Mouse (Mus musculus) liver, embryonic 16.5 days (tissue): ENCODE results near the gene Add3. TPM values are rescaled to one million over a fixed set of nuclear protein-coding genes. Genes with fewer than 3 reads are reported as not detected.
"Not testable (repeated sequence)": the region's sequence is repeated elsewhere in the genome, so short reads cannot be mapped to it uniquely, and the experiment has no call there.

Experiments
- ATAC-seq: fragments of 200-750 bp; cut with Nextera tagmentation; 2 replicates; pipeline ENCODE4 v1.8.0; 2017; ENCODE audit warnings: low read depth, mild to moderate bottlenecking, moderate number of reproducible peaks, moderate library complexity
- H3K27ac ChIP-seq: fragments of 300-500 bp; sonication (generic); 2 replicates; pipeline ENCODE4 v1.5.1; 2014; ENCODE audit warnings: mild to moderate bottlenecking, low read length
- H3K27me3 ChIP-seq: fragments of 300-500 bp; sonication (generic); 2 replicates; pipeline ENCODE4 v1.6.1; 2014; ENCODE audit warnings: low read depth, low read length, mixed read lengths; ENCODE audit not compliant: control insufficient read depth, insufficient read depth
- H3K36me3 ChIP-seq: fragments of 300-500 bp; sonication (generic); 2 replicates; pipeline ENCODE4 v1.6.1; 2014; ENCODE audit warnings: mild to moderate bottlenecking; ENCODE audit not compliant: control insufficient read depth, insufficient read depth
- H3K4me1 ChIP-seq: fragments of 300-500 bp; sonication (generic); 2 replicates; pipeline ENCODE4 v1.6.1; 2014; ENCODE audit warnings: low read depth, low read length, mixed read lengths; ENCODE audit not compliant: control insufficient read depth
- H3K4me2 ChIP-seq: fragments of 300-500 bp; sonication (generic); 2 replicates; pipeline ENCODE4 v1.6.1; 2014; ENCODE audit warnings: low read depth, low read length, mixed read lengths
- H3K4me3 ChIP-seq: fragments of 300-500 bp; sonication (generic); 2 replicates; pipeline ENCODE4 v1.5.1; 2014; ENCODE audit warnings: low read depth, mild to moderate bottlenecking, low read length
- H3K9ac ChIP-seq: fragments of 300-500 bp; sonication (generic); 2 replicates; pipeline ENCODE4 v1.6.1; 2014; ENCODE audit warnings: low read depth, low read length
- H3K9me3 ChIP-seq: fragments of 300-500 bp; sonication (generic); replicated peaks from 2 replicates; pipeline ENCODE4 v1.6.1; 2016; ENCODE audit warnings: low read length; ENCODE audit not compliant: control insufficient read depth
- WGBS: fragments of 180-500 bp; shearing (Covaris S2); extraction: QIAGEN DNeasy Blood & Tissue Kit; methylation state at CpG from one replicate; pipeline ENCODE4 v1.1.7; 2014; ENCODE audit not compliant: insufficient replicate concordance; 5-methylcytosine and 5-hydroxymethylcytosine counted together
- polyA plus RNA-seq: library from polyadenylated mRNA; unstranded; fragments of >200 nt; fragmentation: Nextera tagmentation; extraction: Ambion mirVana; gene quantifications from 2 replicates; pipeline ENCODE4 v1.2.1, GENCODE M21; 2015

The Add3 gene
- polyA plus RNA-seq, 1 experiment from 2014 or later, result 28.4 TPM

GRCm38 (mm10) chr19:53225249-53226070 lies 85.2 kb downstream of the Add3 start:
- 18% methylated on average over 2 of the region's 2 CpGs for WGBS
- not testable (repeated sequence) for H3K4me1 ChIP-seq, H3K36me3 ChIP-seq, H3K27me3 ChIP-seq, H3K9me3 ChIP-seq, H3K4me3 ChIP-seq, H3K9ac ChIP-seq, H3K27ac ChIP-seq, H3K4me2 ChIP-seq
- peak; percentile 61 for ATAC-seq

- ATAC-seq, result no peak
- H3K4me1 ChIP-seq, result peaks cover 4% of the 10 kb centered on the region; the same call in 1 of the 2 replicates
- H3K4me3 ChIP-seq, result no peak overlapping the region
- H3K27me3 ChIP-seq, result no peaks in the 10 kb centered on the region
- WGBS, result 79% methylated on average over 13 of the region's 13 CpGs
- H3K9ac ChIP-seq, result no peak overlapping the region
- H3K27ac ChIP-seq, result no peak overlapping the region
- H3K36me3 ChIP-seq, result peaks cover 10% of the 10 kb centered on the region
- no peaks in the 10 kb centered on the region for H3K9me3 ChIP-seq
- H3K4me2 ChIP-seq, result no peak overlapping the region
Observed at GRCm38 (mm10) chr19:53226651-53227050, 86.4 kb downstream of the Add3 start.

- 84% methylated on average over 7 of the region's 7 CpGs for WGBS
- H3K9ac ChIP-seq, result no peak overlapping the region
- H3K4me2 ChIP-seq, result no peak overlapping the region
- H3K27ac ChIP-seq, result no peak overlapping the region
- peaks cover 4% of the 10 kb centered on the region; the same call in 1 of the 2 replicates for H3K4me1 ChIP-seq
- H3K27me3 ChIP-seq, result no peaks in the 10 kb centered on the region
- H3K4me3 ChIP-seq, result no peak overlapping the region
- H3K9me3 ChIP-seq, result no peaks in the 10 kb centered on the region
- ATAC-seq, result no peak
- peaks cover 13% of the 10 kb centered on the region for H3K36me3 ChIP-seq
Observed at GRCm38 (mm10) chr19:53228064-53228794, 88.0 kb downstream of the Add3 start.

GRCm38 (mm10) chr19:53230942-53231815 lies 90.9 kb downstream of the Add3 start:
- peaks cover 25% of the 10 kb centered on the region for H3K36me3 ChIP-seq
- no peak for ATAC-seq
- no peaks in the 10 kb centered on the region for H3K27me3 ChIP-seq
- H3K27ac ChIP-seq, result no peak overlapping the region
- WGBS, result 76% methylated on average over 11 of the region's 11 CpGs
- no peak overlapping the region for H3K9ac ChIP-seq
- no peaks in the 10 kb centered on the region for H3K9me3 ChIP-seq
- no peaks in the 10 kb centered on the region for H3K4me1 ChIP-seq
- H3K4me3 ChIP-seq, result no peak overlapping the region
- no peak overlapping the region for H3K4me2 ChIP-seq

- Histone ChIP-seq H3K4me3 (no peak overlapping the region), H3K27me3 (no peaks in the 10 kb centered on the region), H3K9ac (no peak overlapping the region), H3K4me2 (no peak overlapping the region), H3K27ac (no peak overlapping the region), H3K9me3 (no peaks in the 10 kb centered on the region), H3K4me1 (no peaks in the 10 kb centered on the region), H3K36me3 (peaks cover 22% of the 10 kb centered on the region)
- no peak for ATAC-seq
- 80% methylated on average over 7 of the region's 7 CpGs for WGBS
Observed at GRCm38 (mm10) chr19:53233586-53233985, 93.3 kb downstream of the Add3 start.

GRCm38 (mm10) chr19:53241806-53242205 lies 101.6 kb downstream of the Add3 start:
- Histone ChIP-seq H3K4me2 (no peak overlapping the region), H3K9me3 (no peaks in the 10 kb centered on the region), H3K4me1 (no peaks in the 10 kb centered on the region), H3K36me3 (peaks cover 19% of the 10 kb centered on the region), H3K4me3 (no peak overlapping the region), H3K9ac (no peak overlapping the region), H3K27ac (no peak overlapping the region), H3K27me3 (no peaks in the 10 kb centered on the region)
- 78% methylated on average over 6 of the region's 6 CpGs for WGBS
- no peak for ATAC-seq

- Histone ChIP-seq H3K4me1 (peaks cover 14% of the 10 kb centered on the region), H3K27ac (no peak overlapping the region), H3K9ac (no peak overlapping the region), H3K36me3 (peaks cover 12% of the 10 kb centered on the region), H3K27me3 (no peaks in the 10 kb centered on the region), H3K4me3 (no peak overlapping the region), H3K9me3 (no peaks in the 10 kb centered on the region), H3K4me2 (no peak overlapping the region)
- 81% methylated on average over 10 of the region's 10 CpGs for WGBS
- no peak for ATAC-seq
Observed at GRCm38 (mm10) chr19:53243956-53244355, 103.7 kb downstream of the Add3 start.

GRCm38 (mm10) chr19:53247558-53247957 lies 107.3 kb downstream of the Add3 start:
- WGBS, result 65% methylated on average over 2 of the region's 2 CpGs
- H3K9ac ChIP-seq, result no peak overlapping the region
- peak; percentile 85 for ATAC-seq

More at GRCm38 (mm10) chr19:53247558-53247957, 107.3 kb downstream of the Add3 start:
- Histone ChIP-seq H3K4me1 (peaks cover 30% of the 10 kb centered on the region), H3K9me3 (no peaks in the 10 kb centered on the region), H3K36me3 (peaks cover 10% of the 10 kb centered on the region), H3K27ac (peak overlapping the region; percentile 2; the same call in 1 of the 2 replicates), H3K27me3 (no peaks in the 10 kb centered on the region), H3K4me2 (peak overlapping the region; percentile 41), H3K4me3 (no peak overlapping the region)
